Mouse (Mus musculus) cerebellum, adult 8-10 months (tissue): Measurements from ENCODE around the gene Cd5.

Source experiments
- DNase-seq: peaks from one replicate; pipeline ENCODE4 v3.0.0; 2022

The Cd5 gene

DNA sequence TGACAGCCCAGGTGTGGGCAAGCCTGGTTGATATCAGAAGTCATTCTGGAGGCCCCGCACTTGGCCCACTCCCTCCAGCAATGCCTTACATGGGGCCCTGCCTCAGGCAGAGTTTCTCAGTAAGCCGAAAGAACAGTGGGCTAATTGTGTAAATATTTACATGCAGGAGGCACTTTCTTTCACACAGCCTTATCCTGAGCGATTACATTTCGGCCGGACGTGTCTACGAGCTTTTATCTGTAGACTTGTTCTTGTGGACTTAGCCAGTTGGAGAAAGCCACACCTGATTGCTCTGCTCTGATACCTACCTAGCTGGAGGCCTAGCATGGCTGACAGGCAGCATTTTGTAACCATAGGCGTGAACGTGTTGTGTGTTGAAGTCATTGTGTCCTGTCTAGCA is 39.0 kb downstream of the Cd5 start:
- no peak for DNase-seq

DNA sequence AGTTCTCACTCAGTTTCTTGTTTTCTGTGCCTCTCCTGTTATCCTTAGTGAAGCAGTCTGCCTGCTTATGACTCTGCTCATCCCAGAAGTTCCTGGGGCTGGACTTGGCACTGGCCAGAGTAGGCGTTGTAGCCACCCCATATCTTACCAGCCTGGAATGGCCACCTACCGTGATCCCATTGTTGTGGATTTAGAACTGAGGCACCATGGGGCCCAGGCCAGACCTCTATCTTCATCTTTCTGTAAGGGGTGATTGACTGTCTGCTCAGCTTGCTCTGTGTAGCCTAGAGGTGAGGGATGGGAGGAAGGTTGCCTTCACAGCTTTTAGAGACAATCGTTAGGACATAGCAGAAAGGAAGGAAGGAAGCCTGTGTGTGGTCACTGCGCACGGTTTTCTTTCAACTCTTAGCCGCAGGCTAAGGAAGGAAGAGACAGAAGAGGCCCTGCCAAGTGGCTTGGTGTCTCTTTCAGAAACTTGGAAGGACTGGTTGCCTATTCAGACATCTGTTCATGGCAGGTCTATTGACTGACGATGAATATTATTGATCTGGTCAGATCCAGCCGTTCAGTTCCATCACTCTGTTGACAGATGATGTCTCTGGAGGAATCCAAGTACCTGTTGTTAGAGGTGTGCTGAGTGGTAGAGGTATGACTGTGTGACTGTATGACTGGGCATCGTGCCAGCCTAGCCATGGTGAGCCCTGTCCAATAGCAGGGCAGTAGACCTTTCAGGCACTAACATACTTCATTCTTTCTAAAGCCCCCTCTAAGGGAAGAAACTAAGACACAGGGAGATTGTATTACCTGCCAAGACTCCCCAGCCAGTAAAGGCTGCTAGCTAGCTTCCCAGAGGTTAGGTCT is 40.4 kb downstream of the Cd5 start:
- no peak for DNase-seq

DNA sequence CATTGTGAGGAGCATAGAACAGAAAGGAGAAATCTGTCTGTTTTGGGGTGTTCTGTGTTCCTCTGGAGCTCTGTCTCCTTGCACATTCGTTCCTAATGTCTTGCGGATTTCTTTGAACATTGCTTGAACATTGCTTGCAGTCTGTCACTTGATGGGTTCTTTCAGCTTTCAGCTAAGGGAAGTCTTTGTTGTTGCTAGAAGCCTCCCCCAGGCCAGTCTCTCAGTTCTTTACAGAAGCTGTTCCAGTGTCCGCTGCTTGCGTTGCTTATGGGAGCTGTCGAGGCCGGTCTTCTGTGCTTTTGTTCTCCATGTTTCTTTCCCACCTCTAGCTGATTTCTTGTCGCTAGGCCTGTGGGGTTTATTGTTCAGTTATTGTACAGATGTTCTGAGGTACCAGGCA is 43.0 kb downstream of the Cd5 start:
- no peak for DNase-seq

DNA sequence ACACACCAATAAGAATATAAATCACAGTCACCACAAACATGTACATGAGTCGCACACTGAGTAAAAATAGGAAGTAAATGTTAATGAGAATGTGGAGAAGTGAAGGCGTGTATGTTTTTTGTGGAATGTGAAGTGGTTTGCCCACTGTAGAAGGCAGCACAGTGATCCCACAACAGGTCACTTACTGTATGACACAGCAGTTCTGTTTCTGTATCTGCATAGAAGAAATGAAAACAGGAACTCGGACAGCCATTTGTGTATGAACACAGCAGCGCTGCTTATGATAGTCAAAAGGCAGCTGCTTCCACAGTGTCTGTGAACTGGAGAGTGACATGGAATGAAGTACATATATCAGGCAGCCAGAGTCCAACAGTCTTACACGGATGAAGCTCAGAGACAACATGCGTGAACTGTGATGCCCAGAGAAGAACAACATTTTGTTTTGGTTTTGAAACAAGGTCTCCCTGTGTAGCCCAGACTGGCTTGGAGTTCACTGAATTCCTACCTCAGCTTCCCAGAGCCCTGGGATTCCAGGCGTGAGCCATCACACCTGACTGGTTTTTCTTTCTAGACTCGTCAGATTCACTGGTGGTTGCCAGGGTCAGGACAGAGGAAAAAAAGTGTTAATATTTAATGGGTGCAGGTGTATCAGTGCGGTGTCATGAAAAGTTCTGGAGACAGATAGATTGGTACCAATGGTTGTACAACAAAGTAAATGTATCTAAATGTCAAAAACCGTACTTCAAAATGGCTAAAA is 44.7 kb downstream of the Cd5 start:
- DNase-seq: no peak

- no peak for DNase-seq
These were observed 46.4 kb downstream of the Cd5 start for GRCm38 (mm10) chr19:10692361-10692760.

GRCm38 (mm10) chr19:10691660-10692059 is 47.1 kb downstream of the Cd5 start:
- no peak for DNase-seq

GRCm38 (mm10) chr19:10691121-10691520 is 47.7 kb downstream of the Cd5 start:
- no peak for DNase-seq

DNA sequence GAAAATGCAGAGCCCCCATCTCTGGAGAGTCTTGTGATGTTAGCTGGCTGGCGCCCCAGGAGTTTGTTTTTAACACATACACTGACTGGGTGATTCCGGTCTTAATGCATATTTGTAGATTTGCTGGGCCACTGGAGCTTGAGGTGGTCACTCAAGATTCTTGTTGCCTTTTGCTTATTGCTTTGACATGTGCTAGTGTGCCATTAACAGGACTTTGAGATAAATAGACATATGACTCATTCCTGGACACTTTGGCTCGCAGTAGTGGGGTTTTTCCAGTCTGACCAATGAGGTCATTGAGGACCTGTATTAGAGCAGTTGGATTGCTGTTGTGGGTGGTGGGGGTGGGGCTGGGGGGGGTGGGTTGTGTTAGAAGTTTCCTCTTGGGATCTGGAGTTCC is 48.5 kb downstream of the Cd5 start:
- DNase-seq: no peak

DNA sequence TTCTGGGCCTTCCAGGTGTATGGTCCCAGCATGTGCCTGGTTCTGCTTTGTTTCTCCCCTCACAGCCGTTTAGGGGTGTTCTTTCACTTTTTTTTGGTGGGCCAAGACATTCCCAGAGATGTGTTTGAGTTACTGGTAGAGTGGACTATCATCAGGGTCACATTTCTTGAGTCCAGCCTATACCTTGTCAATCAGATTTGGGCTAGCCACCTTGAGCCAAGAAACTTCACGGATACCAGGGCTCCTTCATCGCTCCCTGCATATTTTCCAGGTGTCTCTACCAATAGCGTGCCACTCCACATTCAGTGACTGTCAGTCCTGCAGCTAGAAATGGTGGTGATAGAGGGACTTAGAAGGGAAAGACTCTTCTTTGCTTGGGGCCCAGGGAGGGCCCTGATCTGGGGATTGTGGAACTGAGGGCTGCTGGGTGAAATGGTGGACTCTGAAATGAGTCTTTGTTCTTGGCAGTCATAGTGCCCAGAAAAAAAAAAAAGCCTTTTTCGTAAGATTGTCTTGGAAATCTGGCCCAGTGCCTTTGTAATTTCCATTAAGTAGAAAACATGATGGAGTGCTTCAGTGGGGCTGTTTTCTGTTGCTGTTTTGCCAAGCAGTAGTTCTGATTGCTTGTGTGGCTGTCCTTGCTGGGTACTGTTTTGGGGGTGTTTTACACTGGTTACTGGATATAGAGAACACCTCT is 49.2 kb downstream of the Cd5 start:
- DNase-seq: no peak

DNA sequence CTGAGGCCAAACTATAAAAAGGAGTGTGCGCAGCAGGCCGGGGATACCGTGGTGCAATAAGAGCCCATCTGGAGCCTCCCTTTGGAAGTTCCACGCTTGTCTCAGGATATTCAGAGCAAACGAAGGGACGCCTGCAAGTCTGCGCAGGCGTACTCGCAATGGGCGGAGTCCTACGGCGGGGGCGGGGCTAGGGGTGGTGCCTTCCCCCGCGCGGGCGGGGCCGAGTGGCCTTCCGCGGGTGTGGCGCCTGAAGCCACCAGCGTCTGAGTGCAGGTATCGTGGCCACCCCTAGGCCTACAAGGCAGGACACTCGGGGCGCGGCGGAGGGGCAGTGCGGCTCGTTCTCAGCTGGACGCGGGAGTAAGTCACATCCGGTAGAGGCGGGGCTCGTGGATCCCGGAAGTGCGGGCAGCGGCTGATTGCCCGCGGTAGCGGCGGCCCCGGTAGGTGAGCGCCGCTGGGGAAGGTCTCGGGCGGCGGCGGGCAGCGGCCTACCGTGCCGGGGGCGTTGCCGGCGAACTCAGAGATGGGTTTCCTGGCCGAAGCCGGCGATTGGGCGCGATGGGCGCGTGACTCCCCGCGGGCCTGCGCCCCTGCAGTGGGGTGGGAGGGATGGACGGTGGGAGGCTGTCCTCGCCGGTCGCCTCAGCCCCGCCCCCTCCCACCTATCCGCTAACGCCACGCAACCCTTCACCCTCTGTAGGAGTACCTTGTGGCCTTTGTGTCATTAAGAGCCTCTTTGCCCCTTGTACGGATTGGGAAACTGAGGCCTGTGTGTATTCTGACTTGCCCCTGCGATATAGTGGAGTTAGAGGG is 50.1 kb downstream of the Cd5 start, which contains the start of gene Vps37c:
Gene Vps37c (plus strand): TSS at position 199 of the 816 bp plus-strand sequence.
- peak; percentile 97 for DNase-seq

DNA sequence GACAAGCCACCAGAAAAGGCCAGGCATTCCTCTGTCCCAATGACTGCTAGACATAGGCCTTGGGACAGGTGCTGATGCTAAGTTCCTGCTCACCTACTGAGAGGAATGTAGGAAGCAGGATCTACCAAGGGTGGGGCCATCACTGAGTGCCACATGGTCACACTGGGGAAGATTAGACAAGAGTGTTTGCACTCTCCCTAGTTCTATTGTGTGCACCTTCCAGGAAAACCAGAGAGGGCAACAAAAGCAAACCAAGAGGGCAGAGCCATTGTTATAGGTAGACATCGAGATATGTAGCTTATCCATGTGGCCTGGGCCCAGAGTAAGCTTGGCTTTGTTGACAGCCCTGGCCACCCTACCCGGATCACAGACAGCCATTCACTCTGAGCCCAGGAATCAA is 53.1 kb downstream of the Cd5 start:
- DNase-seq: no peak

DNA sequence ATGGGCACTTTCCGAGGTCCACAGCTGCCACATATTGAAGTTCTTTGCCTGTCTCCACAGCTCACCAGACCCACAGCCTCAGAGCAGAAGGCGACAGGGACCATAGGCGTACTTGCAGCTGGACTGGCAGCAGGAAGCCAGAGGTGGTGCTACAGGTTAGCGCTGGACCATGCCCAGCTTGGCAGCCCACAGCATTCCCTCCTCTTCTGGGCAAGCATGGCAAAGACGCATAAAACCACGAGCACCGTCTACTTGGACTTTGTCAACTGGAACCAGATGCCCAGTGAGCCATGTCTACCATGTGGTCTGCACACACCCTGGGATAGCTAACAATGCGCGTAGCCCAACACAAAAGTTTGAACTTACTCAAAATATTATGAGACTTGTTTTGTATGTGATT is 53.7 kb downstream of the Cd5 start:
- DNase-seq: no peak

DNA sequence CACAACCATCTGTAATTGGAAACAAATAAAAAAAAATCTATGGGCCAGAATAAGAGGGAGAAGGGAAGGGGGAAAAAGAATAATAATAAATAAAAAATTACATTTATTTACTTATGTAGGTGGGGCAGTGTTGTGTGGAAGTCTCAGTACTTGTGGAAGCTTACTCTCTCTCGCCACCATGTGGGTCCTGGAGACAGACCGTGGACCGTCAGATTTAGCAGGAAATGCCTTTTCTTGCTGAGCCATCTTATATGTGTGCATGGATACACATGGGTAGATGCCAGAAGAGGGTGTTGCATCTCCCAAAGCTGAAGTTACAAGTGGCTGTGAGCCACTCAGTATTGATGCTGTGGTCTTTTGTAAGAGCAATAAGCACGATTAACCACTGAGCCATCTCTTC is 57.2 kb downstream of the Cd5 start:
- DNase-seq: no peak

- no peak for DNase-seq
These were observed 60.1 kb downstream of the Cd5 start for GRCm38 (mm10) chr19:10678772-10679067.

GRCm38 (mm10) chr19:10677915-10678771 is 60.7 kb downstream of the Cd5 start, which contains the start of gene Pga5:
Gene Pga5, minus strand, starts transcription at chr19:10678071.
- peak; percentile 96 for DNase-seq

DNA sequence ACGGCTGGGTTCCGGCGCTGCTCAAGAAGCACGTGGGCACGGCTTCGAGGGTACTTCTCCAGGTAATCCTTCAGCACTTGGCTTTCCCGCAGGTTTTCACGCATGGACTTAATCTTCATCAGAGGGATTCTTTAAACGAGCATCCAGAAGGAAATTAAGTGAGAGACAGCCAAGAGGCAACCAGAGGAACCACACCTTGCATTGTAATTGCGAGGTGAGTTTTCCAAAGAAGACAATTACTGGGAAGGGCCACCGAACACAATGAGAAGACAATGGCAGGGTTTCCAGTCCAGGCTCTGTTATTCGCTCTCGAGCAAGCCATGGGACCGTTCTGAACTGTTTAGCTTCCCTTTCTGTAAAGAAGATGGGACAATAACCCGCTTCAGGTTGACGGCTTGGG is 62.1 kb downstream of the Cd5 start:
- no peak for DNase-seq

GRCm38 (mm10) chr19:10673275-10673674 is 65.5 kb downstream of the Cd5 start:
- no peak for DNase-seq

DNA sequence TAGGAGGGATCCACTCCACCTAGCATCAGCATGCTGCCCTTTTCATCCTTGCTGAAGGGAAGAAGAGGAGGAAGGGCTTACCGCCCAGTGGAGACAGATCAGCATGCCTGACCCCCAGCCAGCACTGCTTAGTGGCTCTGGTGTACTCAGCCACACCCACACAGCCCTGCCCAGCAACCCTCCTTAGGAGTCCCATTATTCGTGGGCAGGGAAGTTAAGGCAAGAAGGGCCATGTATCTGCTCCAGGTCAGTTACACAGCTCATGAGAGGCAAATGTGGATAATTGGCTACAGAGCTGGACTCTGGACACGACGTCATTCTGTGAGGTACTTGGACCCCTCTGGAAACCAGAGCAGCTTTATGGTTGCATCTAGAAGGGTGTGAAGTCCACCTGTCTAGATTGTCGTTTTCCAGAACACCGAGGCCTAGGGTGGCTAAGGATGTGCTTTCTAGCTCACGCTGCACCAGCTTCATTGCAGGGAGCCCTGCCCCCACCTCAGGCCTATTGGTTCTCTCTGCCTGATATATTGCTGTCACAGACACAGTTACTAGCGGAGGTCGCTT is 66.9 kb downstream of the Cd5 start:
- DNase-seq: no peak

GRCm38 (mm10) chr19:10671319-10671718 is 67.5 kb downstream of the Cd5 start:
- no peak for DNase-seq
